Mouse (Mus musculus) Muller cell, postnatal 12 days (primary cell): Measurements from ENCODE around the gene Tenm2.

Source experiments
- DNase-seq: peaks from one replicate; pipeline ENCODE4 v3.0.0-alpha.2; 2015; ENCODE audit errors: inconsistent ontology term

Tenm2 gene

DNA sequence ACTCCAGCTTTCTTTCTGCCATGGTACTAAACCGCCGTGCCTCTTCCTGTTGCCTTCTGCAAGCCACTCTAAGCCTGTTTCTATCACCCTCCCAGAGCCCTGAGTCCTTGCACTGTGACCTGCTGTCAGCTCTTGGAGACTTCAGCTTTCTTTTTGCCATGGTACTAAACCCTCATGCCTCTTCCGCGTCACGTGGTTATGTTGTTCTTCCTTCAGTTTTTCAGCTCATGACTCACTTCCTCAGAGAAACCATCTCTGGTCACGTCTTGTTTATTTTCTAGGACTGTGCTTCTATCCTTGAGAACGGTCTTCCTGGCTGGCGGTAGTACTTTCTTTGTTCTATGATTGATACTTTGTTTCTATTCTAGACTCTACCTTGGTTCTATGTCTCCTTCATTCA, 537.9 kb downstream of the Tenm2 start:
- DNase-seq, result no peak

DNA sequence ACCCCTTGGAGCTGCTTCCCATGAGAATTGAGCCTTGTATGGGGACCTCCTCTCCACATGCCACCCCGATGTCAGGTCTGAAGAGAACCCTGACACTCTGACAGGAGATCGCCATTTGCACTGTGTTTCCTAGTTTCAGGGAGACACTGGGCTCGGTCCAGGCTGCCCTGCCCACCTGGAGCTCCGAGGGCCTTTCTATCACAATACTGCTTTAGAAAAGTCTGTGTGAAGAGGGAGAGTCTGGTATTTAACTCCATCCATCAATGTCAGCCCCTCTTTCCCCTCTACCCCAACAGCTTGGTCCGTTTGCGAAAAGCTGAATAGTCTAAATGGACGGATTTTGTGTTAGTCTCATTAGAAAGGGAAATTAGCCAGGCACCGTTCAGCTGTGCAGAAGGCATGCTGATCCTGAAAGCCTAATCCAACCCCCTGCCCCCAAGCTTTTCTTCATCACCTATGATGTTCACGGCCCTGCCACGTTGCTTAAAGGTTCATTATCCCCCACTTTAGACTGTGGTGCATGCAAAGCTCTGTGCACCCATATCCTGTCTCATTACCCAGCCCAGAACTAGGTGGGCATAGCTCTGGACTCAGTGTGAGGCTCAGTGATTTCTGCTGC, 538.6 kb downstream of the Tenm2 start:
- no peak for DNase-seq

- no peak for DNase-seq
These were observed 541.0 kb downstream of the Tenm2 start for GRCm38 (mm10) chr11:36694810-36695209.

GRCm38 (mm10) chr11:36692637-36693036, 543.1 kb downstream of the Tenm2 start:
- DNase-seq, result peak; percentile 29

DNA sequence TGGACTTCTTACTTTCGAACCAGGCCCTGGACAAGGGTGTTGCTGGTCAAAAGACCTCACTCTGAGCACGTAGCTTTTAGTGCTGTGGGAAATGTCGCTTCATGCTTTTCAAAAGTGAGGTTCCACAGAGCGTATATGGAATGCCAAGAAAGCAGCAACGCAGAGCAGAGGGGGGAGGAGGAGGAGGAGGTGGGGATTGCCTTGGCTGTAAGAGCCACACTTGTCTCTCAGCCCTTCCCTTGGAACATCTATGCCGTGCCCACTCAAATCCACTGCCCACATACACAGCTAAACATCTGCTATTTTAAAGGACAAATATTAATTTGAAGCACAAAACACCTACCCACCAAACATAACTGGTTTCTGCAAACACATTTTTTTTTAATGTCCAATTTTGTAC, 544.9 kb downstream of the Tenm2 start:
- no peak for DNase-seq

- DNase-seq, result no peak
These were observed 549.5 kb downstream of the Tenm2 start for GRCm38 (mm10) chr11:36686253-36686652.

DNA sequence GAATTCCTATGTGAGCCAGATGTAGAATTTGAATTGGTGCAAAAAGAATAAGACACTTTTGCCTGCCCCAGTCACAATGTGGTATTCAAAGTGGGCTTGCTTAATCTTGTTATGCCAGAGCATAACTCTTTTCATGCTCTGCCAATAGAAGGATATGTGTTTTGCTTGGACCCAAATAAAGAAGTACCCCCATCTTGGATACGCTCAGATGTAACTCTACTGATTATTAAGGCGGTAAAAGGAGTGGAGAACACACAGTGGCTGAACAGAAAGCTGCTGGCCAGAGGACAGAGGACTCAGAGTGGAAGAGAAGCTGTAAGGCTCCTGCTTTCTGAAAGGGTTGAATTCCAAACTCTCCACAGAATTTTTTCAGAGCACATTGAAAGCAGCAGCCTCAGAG, 556.4 kb downstream of the Tenm2 start:
- DNase-seq, result no peak

DNA sequence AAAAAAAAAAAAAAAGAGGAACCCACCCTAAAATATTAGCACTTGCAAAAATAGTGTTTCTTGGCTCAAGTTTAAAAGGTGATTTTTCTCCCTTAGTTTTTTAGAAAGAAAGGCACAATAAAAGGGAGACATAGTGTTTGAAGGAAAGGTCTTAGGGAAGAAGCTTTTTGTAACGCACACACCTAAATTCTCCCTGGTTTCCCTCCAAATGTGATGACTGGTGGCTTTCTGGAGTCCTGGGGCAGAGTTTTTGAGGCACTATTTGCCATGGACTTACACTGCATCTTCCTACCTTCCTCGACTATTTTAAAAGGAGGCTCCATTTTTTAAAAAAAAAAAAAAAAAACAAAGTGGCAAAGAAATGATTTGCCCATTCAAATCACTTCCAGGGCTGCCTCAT, 557.2 kb downstream of the Tenm2 start:
- no peak for DNase-seq

DNA sequence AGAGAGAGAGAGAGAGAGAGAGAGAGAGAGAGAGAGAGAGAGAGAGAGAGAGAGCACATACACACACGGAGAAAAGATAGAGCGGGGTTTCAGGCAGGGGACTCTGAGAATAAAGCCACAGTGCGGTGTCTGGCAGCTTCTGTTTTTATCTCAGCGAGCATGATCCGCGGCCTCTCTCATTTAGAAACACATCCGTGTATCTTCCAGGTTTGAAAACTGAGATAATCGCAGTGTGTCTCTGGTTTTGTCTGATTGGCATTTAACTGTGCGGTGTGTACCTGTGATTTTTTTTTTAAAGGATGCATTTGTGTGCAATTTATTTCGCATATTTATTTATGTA, 557.7 kb downstream of the Tenm2 start:
- DNase-seq, result no peak

DNA sequence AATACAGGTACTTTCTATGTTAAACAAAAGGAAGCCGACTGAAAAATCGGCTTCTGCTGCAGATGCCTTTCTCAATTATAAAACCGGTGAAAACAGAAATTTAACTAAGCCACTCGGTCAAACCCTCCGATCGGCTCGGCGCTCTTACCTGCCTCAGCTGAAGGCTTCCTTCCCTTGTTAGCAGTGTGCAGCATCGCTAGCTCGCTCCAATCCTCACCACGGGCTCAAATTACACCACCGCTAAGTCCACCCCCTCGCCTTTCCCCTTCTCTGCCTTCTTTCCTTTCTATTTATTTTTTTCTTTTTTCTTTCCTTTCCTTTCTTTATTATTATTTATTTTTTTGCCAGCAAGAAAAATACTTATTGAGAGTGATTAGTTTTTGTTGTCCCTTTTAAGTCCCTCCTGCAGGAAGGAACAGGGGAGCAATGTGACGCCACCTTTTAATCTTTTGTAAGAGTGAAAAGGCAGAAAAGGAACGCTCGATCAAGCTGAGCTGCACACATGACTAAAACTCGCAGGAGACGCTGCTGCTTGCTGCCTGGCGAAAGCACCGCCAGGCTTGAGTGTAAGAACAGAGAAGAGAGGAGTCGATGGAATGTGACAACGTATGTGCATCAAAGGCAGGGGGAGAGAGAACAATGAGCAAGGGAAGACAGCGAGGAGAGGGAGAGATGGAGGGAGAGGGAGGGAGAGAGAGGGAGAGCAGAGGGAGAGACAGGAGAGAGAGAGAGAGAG, 558.3 kb downstream of the Tenm2 start:
- DNase-seq, result peak; percentile 80

DNA sequence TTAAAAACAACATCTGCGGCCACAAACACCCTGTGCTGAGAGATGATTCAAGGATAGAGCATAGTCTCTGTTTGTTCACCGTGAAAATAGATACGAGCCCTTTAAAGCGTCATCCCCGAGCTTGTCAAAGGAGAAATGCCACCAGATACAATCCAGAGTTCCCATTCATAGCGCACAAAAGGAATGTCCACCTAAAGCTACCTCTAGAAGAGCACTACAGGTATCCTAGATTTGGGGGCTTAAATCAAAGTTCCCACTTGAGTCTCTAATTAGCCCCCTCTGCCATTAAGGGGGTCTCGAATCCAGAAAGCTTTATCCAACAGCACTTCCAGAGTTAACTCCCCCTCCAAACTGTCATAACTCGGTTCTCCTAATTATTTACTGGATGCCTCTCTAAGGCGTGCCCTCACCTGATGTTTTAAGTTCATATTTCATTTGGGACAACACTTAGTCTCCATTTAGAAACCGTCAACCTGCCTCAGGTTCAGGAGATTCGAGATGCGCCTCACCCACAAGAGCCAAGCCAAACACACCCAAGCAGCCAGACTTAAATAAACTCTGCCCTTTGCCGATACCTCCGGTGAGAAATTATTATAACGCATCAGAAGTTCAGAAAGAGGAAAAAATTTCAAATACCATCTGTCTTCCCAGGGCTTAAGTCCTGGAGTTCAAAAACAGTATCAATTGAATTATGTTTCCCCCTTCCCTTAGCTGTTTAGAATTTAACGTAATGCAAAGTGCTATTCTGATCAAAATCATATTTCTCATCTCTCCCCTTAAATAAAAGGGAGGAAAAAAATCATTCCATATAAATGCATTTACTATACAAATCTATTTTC, 559.1 kb downstream of the Tenm2 start:
- DNase-seq, result peak; percentile 22

GRCm38 (mm10) chr11:36674902-36675422, 560.8 kb downstream of the Tenm2 start:
- no peak for DNase-seq

GRCm38 (mm10) chr11:36674141-36674540, 561.6 kb downstream of the Tenm2 start:
- no peak for DNase-seq

DNA sequence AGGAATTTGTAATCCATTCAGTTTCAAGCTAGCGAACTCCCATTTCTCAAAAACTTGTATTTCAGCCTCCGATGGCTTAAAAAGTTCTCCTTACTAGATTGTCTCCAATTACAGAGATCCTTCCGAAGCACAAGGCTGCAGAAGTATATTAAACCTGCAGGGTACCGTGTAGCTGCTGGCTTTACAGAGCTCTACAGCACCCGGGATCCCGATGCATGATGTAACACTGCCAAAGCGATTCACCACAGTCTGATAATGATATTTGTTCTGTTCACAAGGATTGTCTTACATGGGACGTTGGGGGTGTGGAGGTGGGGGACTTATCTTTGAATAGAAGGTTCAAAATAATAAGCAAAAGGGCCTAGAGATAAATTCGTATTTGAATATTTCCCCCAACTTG, 564.6 kb downstream of the Tenm2 start:
- no peak for DNase-seq

GRCm38 (mm10) chr11:36664026-36664425, 571.7 kb downstream of the Tenm2 start:
- no peak for DNase-seq

GRCm38 (mm10) chr11:36663571-36663970, 572.2 kb downstream of the Tenm2 start:
- no peak for DNase-seq

GRCm38 (mm10) chr11:36653656-36654323, 582.0 kb downstream of the Tenm2 start:
- no peak for DNase-seq

DNA sequence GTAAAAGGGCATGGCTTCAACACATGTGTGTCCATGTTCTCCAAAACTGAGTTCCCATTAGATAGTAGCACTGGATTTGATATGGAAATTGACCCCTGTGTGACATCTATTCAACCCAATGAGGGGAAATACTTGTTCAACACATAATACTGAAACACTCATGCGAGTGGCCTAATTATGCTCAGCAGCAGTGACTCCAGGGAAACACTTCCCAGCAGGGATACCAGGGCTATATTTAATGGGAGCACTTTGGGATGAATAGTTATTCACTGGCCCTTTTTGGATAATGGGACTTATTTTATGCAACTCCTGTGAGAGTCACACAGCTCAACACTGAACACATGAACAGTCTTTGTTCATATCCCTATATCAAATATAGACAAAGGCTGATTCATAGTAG, 588.6 kb downstream of the Tenm2 start:
- DNase-seq, result no peak

DNA sequence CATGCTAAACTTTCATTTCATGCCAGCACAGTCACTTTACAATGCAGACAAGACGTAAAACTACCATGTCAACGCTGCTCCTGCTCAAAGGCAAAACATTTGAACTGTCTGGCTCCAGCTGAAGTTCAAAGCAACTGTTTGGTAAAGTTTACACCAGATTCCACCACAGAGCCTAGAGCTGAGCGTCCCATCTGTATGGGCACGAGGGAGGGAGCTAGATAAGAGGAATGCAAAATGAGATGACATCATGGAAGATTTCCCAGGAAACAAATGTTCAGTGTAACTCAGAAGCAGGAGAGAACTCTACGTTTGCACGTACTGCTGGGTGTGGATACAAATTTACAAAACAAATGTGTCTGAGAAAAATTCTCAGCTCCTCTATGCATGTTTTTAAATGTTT, 600.7 kb downstream of the Tenm2 start:
- DNase-seq, result no peak

DNA sequence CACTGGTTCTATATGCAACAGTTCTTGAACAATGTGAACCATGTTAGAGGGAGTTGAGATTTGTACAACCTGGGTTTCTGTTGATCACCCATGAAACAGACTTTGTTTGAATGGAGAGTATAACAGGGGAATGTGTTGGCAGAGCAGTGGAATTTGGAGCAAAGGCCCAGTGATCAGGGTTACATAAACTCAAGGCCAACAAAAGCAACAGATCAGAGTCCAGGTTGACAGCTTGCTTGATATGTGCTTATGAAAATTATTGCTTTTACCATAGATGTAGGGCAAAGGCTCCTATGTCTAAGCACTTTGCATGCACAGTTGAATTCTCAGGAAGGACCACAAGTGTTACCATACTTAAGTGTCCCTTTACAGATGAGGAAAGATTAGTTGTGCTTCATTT, 603.6 kb downstream of the Tenm2 start:
- no peak for DNase-seq

- DNase-seq, result no peak
These were observed 622.0 kb downstream of the Tenm2 start for GRCm38 (mm10) chr11:36613807-36614206.

DNA sequence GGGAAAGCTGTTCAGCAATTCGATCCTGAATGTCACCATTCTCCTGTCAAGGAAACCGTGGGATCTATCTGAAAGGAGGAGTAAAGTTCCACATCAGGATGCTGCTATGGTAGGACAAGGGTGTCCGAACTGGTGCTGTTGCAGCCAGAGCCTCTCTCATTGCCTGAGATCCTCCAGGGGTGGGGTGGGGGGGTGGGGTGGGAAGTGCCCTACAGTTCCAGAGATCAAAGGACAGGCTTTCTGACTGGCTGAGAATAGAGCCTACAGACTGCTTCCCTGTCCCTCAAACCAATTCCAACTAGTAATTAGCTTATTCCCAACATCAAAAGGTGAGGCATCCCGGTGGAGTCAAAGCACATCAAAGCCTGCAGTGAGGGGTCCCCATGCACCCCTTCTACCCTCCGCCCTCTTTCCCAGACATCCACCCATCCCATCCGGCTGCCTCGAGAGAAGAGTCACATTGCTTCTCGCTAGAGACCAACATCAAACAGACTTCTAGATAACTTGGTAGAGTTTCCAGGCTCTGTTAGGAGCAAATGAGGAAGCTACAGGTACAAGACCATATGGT, 630.9 kb downstream of the Tenm2 start:
- DNase-seq, result no peak
